Mouse (Mus musculus): ENCODE measurements around the gene Fbxo31. TPM values are rescaled to one million over a fixed set of nuclear protein-coding genes. Genes with fewer than 3 reads are reported as not detected.

Fbxo31 gene
- polyA plus RNA-seq (2016; fragmentation: Nextera tagmentation; extraction: Ambion mirVana): 19.4 and 19.7 TPM in 2 replicates

- Histone ChIP-seq H3K4me3 (replicated peaks) (peak within 1 kb of the TSS; percentile 86), H3K27ac (peak within 1 kb of the TSS; percentile 70), H3K27me3 (no peaks in the 10 kb centered on the region), H3K4me1 (replicated peaks) (peaks cover 32% of the 10 kb centered on the region), H3K9ac (replicated peaks) (peak within 1 kb of the TSS; percentile 77), H3K9me3 (no peaks in the 10 kb centered on the region), H3K36me3 (no peaks in the 10 kb centered on the region), H3K4me2 (peak within 1 kb of the TSS; percentile 94)
- WGBS: under 1% methylated on average over 49 of the region's 63 CpGs
- ATAC-seq (ENCODE audit: insufficient number of reproducible peaks, insufficient read depth, low FRiP score, low TSS enrichment, low read depth): peak; percentile 85
Observed at GRCm38 (mm10) chr8:121578676-121579451, at the start of gene Fbxo31. TSS of gene Fbxo31 (minus strand) at chr8:121578806.

GRCm38 (mm10) chr8:121623043-121623442 lies 44.4 kb upstream of the Fbxo31 start:
- no peak for ATAC-seq (ENCODE audit: insufficient number of reproducible peaks, insufficient read depth, low FRiP score, low TSS enrichment, low read depth)
- Histone ChIP-seq H3K4me1 (replicated peaks) (0 out of 2 replicates have a peak, but pooled peaks cover 12% of the 10 kb centered on the region), H3K4me3 (replicated peaks) (no peak overlapping the region), H3K9me3 (no peaks in the 10 kb centered on the region), H3K27ac (no peak overlapping the region), H3K4me2 (no peak overlapping the region), H3K9ac (replicated peaks) (no peak overlapping the region), H3K27me3 (no peaks in the 10 kb centered on the region), H3K36me3 (peaks cover 60% of the 10 kb centered on the region)
- WGBS: 93% methylated on average over 8 of the region's 8 CpGs

GRCm38 (mm10) chr8:121621879-121622278 lies 43.3 kb upstream of the Fbxo31 start:
- H3K4me1 ChIP-seq (replicated peaks): 0 out of 2 replicates have a peak, but pooled peaks cover 12% of the 10 kb centered on the region
- H3K9ac ChIP-seq (replicated peaks): no peak overlapping the region
- no peaks in the 10 kb centered on the region for H3K9me3 ChIP-seq
- H3K36me3 ChIP-seq: peaks cover 60% of the 10 kb centered on the region
- no peak overlapping the region for H3K27ac ChIP-seq
- 73% methylated on average over 1 of the region's 1 CpGs for WGBS
- ATAC-seq (ENCODE audit: insufficient number of reproducible peaks, insufficient read depth, low FRiP score, low TSS enrichment, low read depth): no peak
- H3K4me2 ChIP-seq: no peak overlapping the region
- H3K4me3 ChIP-seq (replicated peaks): no peak overlapping the region
- no peaks in the 10 kb centered on the region for H3K27me3 ChIP-seq

- Histone ChIP-seq H3K27ac (0 out of 2 replicates have a peak overlapping the region, but pooled peaks have one; percentile 4), H3K36me3 (peaks cover 60% of the 10 kb centered on the region), H3K4me2 (no peak overlapping the region), H3K9me3 (no peaks in the 10 kb centered on the region), H3K9ac (replicated peaks) (no peak overlapping the region), H3K4me1 (replicated peaks) (0 out of 2 replicates have a peak, but pooled peaks cover 12% of the 10 kb centered on the region), H3K27me3 (no peaks in the 10 kb centered on the region), H3K4me3 (replicated peaks) (no peak overlapping the region)
- ATAC-seq (ENCODE audit: insufficient number of reproducible peaks, insufficient read depth, low FRiP score, low TSS enrichment, low read depth): no peak
- WGBS: 86% methylated on average over 12 of the region's 12 CpGs
Observed at GRCm38 (mm10) chr8:121620801-121621516, 42.4 kb upstream of the Fbxo31 start.

- no peak overlapping the region for H3K9ac ChIP-seq (replicated peaks)
- no peak overlapping the region for H3K4me3 ChIP-seq (replicated peaks)
- no peak overlapping the region for H3K4me2 ChIP-seq
- no peaks in the 10 kb centered on the region for H3K9me3 ChIP-seq
- H3K4me1 ChIP-seq (replicated peaks): 0 out of 2 replicates have a peak, but pooled peaks cover 8% of the 10 kb centered on the region
- no peaks in the 10 kb centered on the region for H3K27me3 ChIP-seq
- no peak overlapping the region for H3K27ac ChIP-seq
- ATAC-seq (ENCODE audit: insufficient number of reproducible peaks, insufficient read depth, low FRiP score, low TSS enrichment, low read depth): no peak
- 73% methylated on average over 7 of the region's 7 CpGs for WGBS
- H3K36me3 ChIP-seq: peaks cover 59% of the 10 kb centered on the region
Observed at GRCm38 (mm10) chr8:121619401-121619995, 40.9 kb upstream of the Fbxo31 start.

- Histone ChIP-seq H3K4me1 (replicated peaks) (no peaks in the 10 kb centered on the region), H3K36me3 (peaks cover 78% of the 10 kb centered on the region), H3K27ac (no peak overlapping the region), H3K4me2 (no peak overlapping the region), H3K4me3 (replicated peaks) (no peak overlapping the region), H3K27me3 (no peaks in the 10 kb centered on the region), H3K9me3 (no peaks in the 10 kb centered on the region), H3K9ac (replicated peaks) (no peak overlapping the region)
- no peak for ATAC-seq (ENCODE audit: insufficient number of reproducible peaks, insufficient read depth, low FRiP score, low TSS enrichment, low read depth)
Observed at GRCm38 (mm10) chr8:121613419-121613818, 34.8 kb upstream of the Fbxo31 start.

- Histone ChIP-seq H3K9me3 (no peaks in the 10 kb centered on the region), H3K4me2 (no peak overlapping the region), H3K4me1 (replicated peaks) (no peaks in the 10 kb centered on the region), H3K36me3 (peaks cover 78% of the 10 kb centered on the region), H3K27ac (no peak overlapping the region), H3K27me3 (no peaks in the 10 kb centered on the region), H3K4me3 (replicated peaks) (no peak overlapping the region), H3K9ac (replicated peaks) (no peak overlapping the region)
- no peak for ATAC-seq (ENCODE audit: insufficient number of reproducible peaks, insufficient read depth, low FRiP score, low TSS enrichment, low read depth)
- 95% methylated on average over 11 of the region's 11 CpGs for WGBS
Observed at GRCm38 (mm10) chr8:121609916-121610315, 31.3 kb upstream of the Fbxo31 start.

- Histone ChIP-seq H3K4me2 (no peak overlapping the region), H3K4me1 (replicated peaks) (no peaks in the 10 kb centered on the region), H3K27me3 (no peaks in the 10 kb centered on the region), H3K36me3 (peaks cover 82% of the 10 kb centered on the region), H3K9ac (replicated peaks) (no peak overlapping the region), H3K4me3 (replicated peaks) (no peak overlapping the region), H3K27ac (no peak overlapping the region), H3K9me3 (no peaks in the 10 kb centered on the region)
- 91% methylated on average over 15 of the region's 15 CpGs for WGBS
- ATAC-seq (ENCODE audit: insufficient number of reproducible peaks, insufficient read depth, low FRiP score, low TSS enrichment, low read depth): no peak
Observed at GRCm38 (mm10) chr8:121609251-121609650, 30.6 kb upstream of the Fbxo31 start.

GRCm38 (mm10) chr8:121607661-121608060 lies 29.1 kb upstream of the Fbxo31 start:
- H3K9ac ChIP-seq (replicated peaks): no peak overlapping the region
- H3K4me3 ChIP-seq (replicated peaks): no peak overlapping the region
- no peak for ATAC-seq (ENCODE audit: insufficient number of reproducible peaks, insufficient read depth, low FRiP score, low TSS enrichment, low read depth)
- H3K27ac ChIP-seq: no peak overlapping the region
- 86% methylated on average over 5 of the region's 5 CpGs for WGBS
- no peaks in the 10 kb centered on the region for H3K27me3 ChIP-seq
- no peaks in the 10 kb centered on the region for H3K4me1 ChIP-seq (replicated peaks)
- H3K4me2 ChIP-seq: no peak overlapping the region
- H3K36me3 ChIP-seq: peaks cover 96% of the 10 kb centered on the region
- no peaks in the 10 kb centered on the region for H3K9me3 ChIP-seq

- ATAC-seq (ENCODE audit: insufficient number of reproducible peaks, insufficient read depth, low FRiP score, low TSS enrichment, low read depth): 0 out of 2 replicates have a peak, but pooled peaks have one; percentile 32
- H3K9ac ChIP-seq (replicated peaks): no peak overlapping the region
- no peaks in the 10 kb centered on the region for H3K9me3 ChIP-seq
- H3K4me3 ChIP-seq (replicated peaks): no peak overlapping the region
- no peak overlapping the region for H3K27ac ChIP-seq
- H3K4me2 ChIP-seq: no peak overlapping the region
- no peaks in the 10 kb centered on the region for H3K4me1 ChIP-seq (replicated peaks)
- no peaks in the 10 kb centered on the region for H3K27me3 ChIP-seq
- peaks cover 97% of the 10 kb centered on the region for H3K36me3 ChIP-seq
- 95% methylated on average over 12 of the region's 12 CpGs for WGBS
Observed at GRCm38 (mm10) chr8:121603801-121604200, 25.2 kb upstream of the Fbxo31 start.

- H3K4me3 ChIP-seq (replicated peaks): no peak overlapping the region
- H3K9me3 ChIP-seq: no peaks in the 10 kb centered on the region
- WGBS: 37% methylated on average over 3 of the region's 3 CpGs
- H3K4me2 ChIP-seq: no peak overlapping the region
- H3K9ac ChIP-seq (replicated peaks): no peak overlapping the region
- no peaks in the 10 kb centered on the region for H3K4me1 ChIP-seq (replicated peaks)
- no peak; the same call in 1 of the 2 replicates for ATAC-seq (ENCODE audit: insufficient number of reproducible peaks, insufficient read depth, low FRiP score, low TSS enrichment, low read depth)
- peaks cover 93% of the 10 kb centered on the region for H3K36me3 ChIP-seq
- no peak overlapping the region for H3K27ac ChIP-seq
- H3K27me3 ChIP-seq: no peaks in the 10 kb centered on the region
Observed at GRCm38 (mm10) chr8:121602860-121603259, 24.3 kb upstream of the Fbxo31 start.
